Mouse (Mus musculus) C2C12 (cell line): ENCODE results near the gene Bud31.

Experiments
- CTCF ChIP-seq: IDR thresholded peaks from one replicate; pipeline ENCODE4 v1.5.1; 2011; ENCODE audit not compliant: control insufficient read depth, insufficient read depth, insufficient read length
- MYOG ChIP-seq: IDR thresholded peaks from one replicate; pipeline ENCODE4 v1.6.1; 2011; ENCODE audit not compliant: control insufficient read depth, insufficient read length; ENCODE audit errors: extremely low read depth

- no peak for TF ChIP-seq MYOG
- TF ChIP-seq CTCF = no peak
These were observed 44.0 kb upstream of the Bud31 start for GRCm38 (mm10) chr5:145096195-145096594.
